Comparison of ENCODE assay signal across 28 mouse cellular contexts in the genomic region with DNA sequence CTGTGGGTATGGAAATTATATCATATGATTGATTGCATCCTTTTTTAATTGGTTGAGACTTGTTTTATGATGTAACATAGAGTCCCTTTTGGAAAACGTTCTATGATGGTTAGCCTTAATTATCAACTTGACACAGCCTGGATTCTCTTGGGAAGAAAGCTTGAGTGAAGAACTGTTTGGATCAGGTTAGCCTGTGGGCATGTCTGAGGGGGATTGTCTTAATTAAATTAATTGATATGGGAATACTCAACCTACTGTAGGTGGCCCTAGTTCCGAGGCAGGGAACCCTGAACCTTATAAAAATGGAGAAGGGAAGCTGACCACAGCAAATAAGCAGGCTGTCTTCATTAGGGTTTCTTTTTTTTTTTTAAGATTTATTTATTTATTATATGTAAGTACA. TPM values are rescaled to one million over a fixed set of nuclear protein-coding genes. Genes with fewer than 3 reads are reported as not detected.
"Had no signal": no experiment of that assay in that cellular context is flagged by ENCODE, and none has a peak within 500 bp of the region (broad histone marks: within the 10 kb centered on the region; RNA-seq: fewer than 3 reads in every experiment).

No protein-coding gene starts in this region.

- H3K27me3 ChIP-seq: embryonic facial prominence, embryonic 12.5 days; embryonic facial prominence, embryonic 13.5 days; embryonic facial prominence, embryonic 15.5 days; forebrain, embryonic 12.5 days; forebrain, embryonic 13.5 days; forebrain, embryonic 15.5 days had no signal

- H3K9ac ChIP-seq: embryonic facial prominence, embryonic 12.5 days; embryonic facial prominence, embryonic 13.5 days; embryonic facial prominence, embryonic 15.5 days; forebrain, embryonic 12.5 days; forebrain, embryonic 13.5 days; forebrain, embryonic 15.5 days; forebrain, postnatal 0 days had no signal

- H3K27ac ChIP-seq: embryonic facial prominence, embryonic 12.5 days; embryonic facial prominence, embryonic 13.5 days; embryonic facial prominence, embryonic 15.5 days; forebrain, embryonic 10.5 days; forebrain, embryonic 12.5 days; forebrain, embryonic 13.5 days; forebrain, embryonic 15.5 days; gastrocnemius, adult 2 months; heart, adult 2 months had no signal

- H3K4me1 ChIP-seq: embryonic facial prominence, embryonic 12.5 days; embryonic facial prominence, embryonic 13.5 days; embryonic facial prominence, embryonic 15.5 days; forebrain, embryonic 10.5 days; forebrain, embryonic 12.5 days; forebrain, embryonic 13.5 days; forebrain, embryonic 15.5 days had no signal

- H3K4me2 ChIP-seq: embryonic facial prominence, embryonic 12.5 days; embryonic facial prominence, embryonic 13.5 days; embryonic facial prominence, embryonic 15.5 days; forebrain, embryonic 12.5 days; forebrain, embryonic 13.5 days; forebrain, embryonic 15.5 days had no signal

- H3K4me3 ChIP-seq: embryonic facial prominence, embryonic 12.5 days; embryonic facial prominence, embryonic 13.5 days; embryonic facial prominence, embryonic 15.5 days; erythroblast, embryonic 14.5 days; forebrain, embryonic 10.5 days; forebrain, embryonic 12.5 days; forebrain, embryonic 13.5 days; forebrain, embryonic 15.5 days; gastrocnemius, adult 2 months; heart, adult 2 months had no signal

- H3K36me3 ChIP-seq: embryonic facial prominence, embryonic 12.5 days; embryonic facial prominence, embryonic 13.5 days; embryonic facial prominence, embryonic 15.5 days; forebrain, embryonic 10.5 days; forebrain, embryonic 12.5 days; forebrain, embryonic 15.5 days had no signal

- ATAC-seq: forebrain, embryonic 13.5 days; forebrain, embryonic 14.5 days; forebrain, embryonic 15.5 days; forebrain, embryonic 16.5 days; forebrain, postnatal 0 days had no signal

- DNase-seq: cerebellum, adult 2 months; cerebellum, adult 8-10 months; cerebellum, adult 9-10 months; cerebellum, adult 9-11 months; cerebellum, postnatal 10 days; cerebellum, postnatal 14 days; cerebellum, postnatal 25 days; cerebellum, postnatal 36 days; embryo, embryonic 11 days; forebrain, postnatal 0 days; gastrocnemius, adult 2 months; gastrocnemius, postnatal 10 days; gastrocnemius, postnatal 14 days; gastrocnemius, postnatal 25 days; gastrocnemius, postnatal 36 days; heart, adult 18-20 months; heart, adult 2 months had no signal

- H3K9me3 ChIP-seq: embryonic facial prominence, embryonic 12.5 days; embryonic facial prominence, embryonic 13.5 days; embryonic facial prominence, embryonic 15.5 days; forebrain, embryonic 10.5 days; forebrain, embryonic 12.5 days; forebrain, embryonic 13.5 days; forebrain, embryonic 15.5 days had no signal

RNA-seq across cellular contexts. Expression of a gene that starts 12.9 kb away (rescaled TPM):
- polyA plus RNA-seq: embryonic facial prominence, embryonic 11.5 days; embryonic facial prominence, embryonic 12.5 days; embryonic facial prominence, embryonic 13.5 days; embryonic facial prominence, embryonic 15.5 days; erythroblast, embryonic 14.5 days; forebrain, embryonic 10.5 days; forebrain, embryonic 15.5 days; forebrain, embryonic 16.5 days; forebrain, postnatal 0 days; heart, adult 2 months had no signal
